In the genomic region with DNA sequence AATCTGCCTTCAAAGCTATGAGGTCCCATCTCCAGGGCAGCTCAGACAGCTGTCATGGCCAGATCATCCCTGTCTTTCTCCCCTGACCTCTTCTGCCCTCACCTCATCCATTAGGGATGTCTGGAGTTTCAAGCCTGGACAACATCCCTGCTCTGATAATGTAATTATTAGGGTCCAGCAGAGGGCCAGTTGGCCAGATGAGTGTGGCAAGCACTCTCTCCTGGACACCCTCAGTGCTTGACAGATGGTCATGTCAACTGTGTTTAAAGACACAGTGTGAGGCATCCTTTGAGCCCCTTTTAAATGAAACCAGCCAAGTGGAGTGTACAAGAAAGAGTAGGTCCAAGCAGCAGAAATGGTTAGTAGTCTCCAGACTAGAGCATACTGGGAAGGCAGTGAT, we compare ENCODE assay signal across 13 mouse cellular contexts.
"Had no signal": no experiment of that assay in that cellular context is flagged by ENCODE, and none has a peak within 500 bp of the region (broad histone marks: within the 10 kb centered on the region; RNA-seq: fewer than 3 reads in every experiment).

No protein-coding gene starts in this region.

- H3K9me3 ChIP-seq: liver, embryonic 13.5 days; midbrain, embryonic 12.5 days; stomach, embryonic 15.5 days had no signal

- H3K27ac ChIP-seq: liver, embryonic 13.5 days; midbrain, embryonic 12.5 days; stomach, embryonic 15.5 days had no signal

- DNase-seq: kidney, adult 9 months; kidney, postnatal 14 days; kidney, postnatal 4 days; liver, embryonic 13.5 days; lung, adult 2 months; lung, postnatal 14 days; lung, postnatal 4 days; right cerebral cortex, postnatal 25 days; spleen, adult 18-20 months; thymus, postnatal 25 days had no signal

- ATAC-seq: midbrain, embryonic 16.5 days had no signal

- H3K4me2 ChIP-seq: liver, embryonic 13.5 days; midbrain, embryonic 12.5 days; stomach, embryonic 15.5 days had no signal

- H3K9ac ChIP-seq: liver, embryonic 13.5 days; midbrain, embryonic 12.5 days; stomach, embryonic 15.5 days had no signal

- H3K4me1 ChIP-seq: stomach, embryonic 15.5 days had no signal

- H3K4me3 ChIP-seq: liver, embryonic 13.5 days; midbrain, embryonic 12.5 days; stomach, embryonic 15.5 days had no signal

- H3K36me3 ChIP-seq: liver, embryonic 13.5 days; midbrain, embryonic 12.5 days; stomach, embryonic 15.5 days had no signal

- H3K27me3 ChIP-seq: liver, embryonic 13.5 days; midbrain, embryonic 12.5 days; stomach, embryonic 15.5 days had no signal
